Mouse (Mus musculus) ES-E14 (cell line): ENCODE data around the gene Znrf3.

ENCODE experiments used
- HCFC1 ChIP-seq: IDR thresholded peaks from 2 replicates; pipeline ENCODE4 v1.6.1; 2012; ENCODE audit warnings: low read length, inconsistent platforms, borderline replicate concordance; ENCODE audit not compliant: insufficient read depth
- MAFK ChIP-seq: IDR thresholded peaks from 2 replicates; pipeline ENCODE4 v1.6.1; 2014; ENCODE audit warnings: mild to moderate bottlenecking, low read depth, low read length, inconsistent platforms; ENCODE audit not compliant: insufficient read depth
- ZC3H11A ChIP-seq: IDR thresholded peaks from 2 replicates; pipeline ENCODE4 v1.6.1; 2012; ENCODE audit warnings: low read depth, mild to moderate bottlenecking, inconsistent platforms, low read length, borderline replicate concordance
- ZNF384 ChIP-seq: IDR thresholded peaks from 2 replicates; pipeline ENCODE4 v1.6.1; 2012; ENCODE audit warnings: low read depth, low read length, inconsistent platforms

- TF ChIP-seq ZC3H11A = no peak
- no peak for TF ChIP-seq MAFK
- TF ChIP-seq ZNF384 = no peak
- no peak for TF ChIP-seq HCFC1
Measured at GRCm38 (mm10) chr11:5381226-5381625, 63.4 kb downstream of the Znrf3 start.
